Mouse (Mus musculus): ENCODE measurements around the gene Olfr223. TPM values are rescaled to one million over a fixed set of nuclear protein-coding genes. Genes with fewer than 3 reads are reported as not detected.
"Not testable (repeated sequence)": the region's sequence is repeated elsewhere in the genome, so short reads cannot be mapped to it uniquely, and the experiment has no call there.

Gene Olfr223
- polyA plus RNA-seq, 1 experiment = not detected

- Histone ChIP-seq H3K4me3 (ENCODE audit: insufficient read depth, low read length) (no peak overlapping the region), H3K4me1 (ENCODE audit: control insufficient read depth, insufficient read depth, low read length) (peaks cover 10% of the 10 kb centered on the region), H3K27ac (ENCODE audit: insufficient read depth, low read length) (no peak overlapping the region)
- TF ChIP-seq POLR2A (IDR thresholded peaks at IDR 0.05; ENCODE audit: low read depth, low read length) (no peak), CTCF (IDR thresholded peaks at IDR 0.05; ENCODE audit: borderline replicate concordance, insufficient read depth, low read length) (no peak)
Observed at GRCm38 (mm10) chr11:59602287-59602686, 9.2 kb upstream of the Olfr223 start.

- Histone ChIP-seq H3K27ac (ENCODE audit: insufficient read depth, low read length) (peak overlapping the region; percentile 75), H3K4me3 (ENCODE audit: insufficient read depth, low read length) (no peak overlapping the region), H3K4me1 (ENCODE audit: control insufficient read depth, insufficient read depth, low read length) (peaks cover 12% of the 10 kb centered on the region)
- no peak for TF ChIP-seq POLR2A (IDR thresholded peaks at IDR 0.05; ENCODE audit: low read depth, low read length)
Observed at GRCm38 (mm10) chr11:59600872-59601271, 7.8 kb upstream of the Olfr223 start.

GRCm38 (mm10) chr11:59599211-59599610 is 6.1 kb upstream of the Olfr223 start:
- H3K4me1 ChIP-seq (ENCODE audit: control insufficient read depth, insufficient read depth, low read length) = peaks cover 12% of the 10 kb centered on the region
- TF ChIP-seq CTCF (IDR thresholded peaks at IDR 0.05; ENCODE audit: borderline replicate concordance, insufficient read depth, low read length) (no peak), POLR2A (IDR thresholded peaks at IDR 0.05; ENCODE audit: low read depth, low read length) (no peak)
- H3K4me3 ChIP-seq (ENCODE audit: insufficient read depth, low read length) = no peak overlapping the region
- H3K27ac ChIP-seq (ENCODE audit: insufficient read depth, low read length) = no peak overlapping the region

GRCm38 (mm10) chr11:59596950-59597349 is 3.9 kb upstream of the Olfr223 start:
- TF ChIP-seq CTCF (IDR thresholded peaks at IDR 0.05; ENCODE audit: borderline replicate concordance, insufficient read depth, low read length) = no peak
- TF ChIP-seq POLR2A (IDR thresholded peaks at IDR 0.05; ENCODE audit: low read depth, low read length) = no peak
- no peak overlapping the region; the same call in 1 of the 2 replicates for H3K27ac ChIP-seq (ENCODE audit: insufficient read depth, low read length)
- no peak overlapping the region for H3K4me3 ChIP-seq (ENCODE audit: insufficient read depth, low read length)
- H3K4me1 ChIP-seq (ENCODE audit: control insufficient read depth, insufficient read depth, low read length) = peaks cover 11% of the 10 kb centered on the region

- H3K27ac ChIP-seq (ENCODE audit: insufficient read depth, low read length) = no peak overlapping the region
- no peak overlapping the region for H3K4me3 ChIP-seq (ENCODE audit: insufficient read depth, low read length)
- peaks cover 6% of the 10 kb centered on the region for H3K4me1 ChIP-seq (ENCODE audit: control insufficient read depth, insufficient read depth, low read length)
- TF ChIP-seq CTCF (IDR thresholded peaks at IDR 0.05; ENCODE audit: borderline replicate concordance, insufficient read depth, low read length) = no peak
- TF ChIP-seq POLR2A (IDR thresholded peaks at IDR 0.05; ENCODE audit: low read depth, low read length) = no peak
Observed at GRCm38 (mm10) chr11:59596091-59596490, 3.0 kb upstream of the Olfr223 start.

- H3K27ac ChIP-seq (ENCODE audit: insufficient read depth, low read length) = no peak overlapping the region
Observed at GRCm38 (mm10) chr11:59589496-59589895, 3.6 kb downstream of the Olfr223 start.

GRCm38 (mm10) chr11:59584539-59584938 is 8.6 kb downstream of the Olfr223 start:
- H3K4me3 ChIP-seq (ENCODE audit: insufficient read depth, low read length) = no peak overlapping the region

More at GRCm38 (mm10) chr11:59589496-59589895, 3.6 kb downstream of the Olfr223 start:
- Histone ChIP-seq H3K4me3 (ENCODE audit: insufficient read depth, low read length) (no peak overlapping the region), H3K4me1 (ENCODE audit: control insufficient read depth, insufficient read depth, low read length) (no peaks in the 10 kb centered on the region)
- TF ChIP-seq CTCF (IDR thresholded peaks at IDR 0.05; ENCODE audit: borderline replicate concordance, insufficient read depth, low read length) = no peak
- TF ChIP-seq POLR2A (IDR thresholded peaks at IDR 0.05; ENCODE audit: low read depth, low read length) = no peak

GRCm38 (mm10) chr11:59576135-59576534 is 17.0 kb downstream of the Olfr223 start, which contains the start of gene Olfr222:
Gene Olfr222 (minus strand): TSS chr11:59576235.
- not testable (repeated sequence) for H3K4me3 ChIP-seq (ENCODE audit: insufficient read depth, low read length); H3K4me1 ChIP-seq (ENCODE audit: control insufficient read depth, insufficient read depth, low read length); H3K27ac ChIP-seq (ENCODE audit: insufficient read depth, low read length)

More at GRCm38 (mm10) chr11:59584539-59584938, 8.6 kb downstream of the Olfr223 start:
- H3K4me1 ChIP-seq (ENCODE audit: control insufficient read depth, insufficient read depth, low read length) = no peaks in the 10 kb centered on the region
- TF ChIP-seq CTCF (IDR thresholded peaks at IDR 0.05; ENCODE audit: borderline replicate concordance, insufficient read depth, low read length) = no peak
- TF ChIP-seq POLR2A (IDR thresholded peaks at IDR 0.05; ENCODE audit: low read depth, low read length) = no peak
- no peak overlapping the region for H3K27ac ChIP-seq (ENCODE audit: insufficient read depth, low read length)

- TF ChIP-seq POLR2A (IDR thresholded peaks at IDR 0.05; ENCODE audit: low read depth, low read length) (no peak), CTCF (IDR thresholded peaks at IDR 0.05; ENCODE audit: borderline replicate concordance, insufficient read depth, low read length) (no peak)
- no peaks in the 10 kb centered on the region for H3K4me1 ChIP-seq (ENCODE audit: control insufficient read depth, insufficient read depth, low read length)
- no peak overlapping the region for H3K4me3 ChIP-seq (ENCODE audit: insufficient read depth, low read length)
- H3K27ac ChIP-seq (ENCODE audit: insufficient read depth, low read length) = no peak overlapping the region
Observed at GRCm38 (mm10) chr11:59575726-59576125, 17.4 kb downstream of the Olfr223 start.

GRCm38 (mm10) chr11:59569306-59569705 is 23.8 kb downstream of the Olfr223 start:
- Histone ChIP-seq H3K4me1 (ENCODE audit: control insufficient read depth, insufficient read depth, low read length) (no peaks in the 10 kb centered on the region), H3K27ac (ENCODE audit: insufficient read depth, low read length) (no peak overlapping the region), H3K4me3 (ENCODE audit: insufficient read depth, low read length) (no peak overlapping the region)
- peak; percentile 46; the same call in 1 of the 2 replicates for TF ChIP-seq CTCF (IDR thresholded peaks at IDR 0.05; ENCODE audit: borderline replicate concordance, insufficient read depth, low read length)
- TF ChIP-seq POLR2A (IDR thresholded peaks at IDR 0.05; ENCODE audit: low read depth, low read length) = no peak

GRCm38 (mm10) chr11:59562837-59563236 is 30.3 kb downstream of the Olfr223 start:
- no peak overlapping the region for H3K27ac ChIP-seq (ENCODE audit: insufficient read depth, low read length)
- TF ChIP-seq CTCF (IDR thresholded peaks at IDR 0.05; ENCODE audit: borderline replicate concordance, insufficient read depth, low read length) (no peak), POLR2A (IDR thresholded peaks at IDR 0.05; ENCODE audit: low read depth, low read length) (no peak)
- H3K4me1 ChIP-seq (ENCODE audit: control insufficient read depth, insufficient read depth, low read length) = no peaks in the 10 kb centered on the region

More at GRCm38 (mm10) chr11:59562837-59563236, 30.3 kb downstream of the Olfr223 start:
- H3K4me3 ChIP-seq (ENCODE audit: insufficient read depth, low read length) = no peak overlapping the region

Data from embryonic fibroblast, embryonic 13.5 days (primary cell).